8 mouse cellular contexts compared by ENCODE assay signal in the genomic region with DNA sequence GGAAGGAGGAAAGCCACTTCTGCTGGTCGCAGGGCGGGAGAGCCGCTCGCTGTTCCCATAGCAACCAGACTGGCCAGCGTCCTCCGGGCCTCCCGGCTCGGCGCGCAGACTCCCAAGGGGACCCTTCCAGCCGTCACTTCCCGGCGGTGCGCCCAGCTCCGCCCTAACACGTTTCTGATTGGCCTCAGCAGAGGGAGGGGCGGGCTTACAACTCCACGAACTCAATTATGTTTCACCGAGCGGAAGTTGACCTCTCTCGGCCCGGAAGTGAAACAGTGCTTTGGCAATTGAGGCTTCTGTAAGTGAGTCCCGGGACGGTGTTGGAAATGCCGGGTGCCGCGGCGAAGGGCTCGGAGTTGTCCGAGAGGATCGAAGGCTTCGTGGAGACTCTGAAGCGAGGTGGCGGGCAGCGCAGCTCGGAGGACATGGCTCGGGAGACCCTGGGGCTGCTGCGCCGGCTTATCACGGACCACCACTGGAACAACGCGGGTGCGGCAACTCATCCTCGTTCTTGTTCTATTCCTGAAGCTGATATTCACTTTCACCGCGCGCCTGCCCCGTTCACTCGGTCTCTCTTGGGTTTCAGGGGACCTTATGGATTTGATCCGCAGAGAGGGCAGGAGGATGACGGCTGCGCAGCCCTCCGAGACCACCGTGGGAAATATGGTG. TPM values are rescaled to one million over a fixed set of nuclear protein-coding genes. Genes with fewer than 3 reads are reported as not detected.
A peak's percentile ranks its signal among the peaks of the same experiment; 100 is the strongest.
DNase-seq lines count a peak whose midpoint lies in the region; ATAC-seq and TF ChIP-seq lines count a peak whose summit lies in the region.

A gene (plus strand): TSS at position 246 of the 669 bp plus-strand sequence.

- ATAC-seq in forebrain, embryonic 16.5 days: peak; percentile 100
- ATAC-seq in lung, embryonic 14.5 days (ENCODE audit: insufficient read depth): peak; percentile 100

- H3K27ac ChIP-seq in ES-E14 (ENCODE audit: insufficient read depth, low read depth, low read length, poor library complexity, severe bottlenecking): peak within 1 kb of the TSS; percentile 35; the same call in 1 of the 2 replicates
- peak within 1 kb of the TSS; percentile 72 for H3K27ac ChIP-seq in forebrain, embryonic 16.5 days (ENCODE audit: low read length)
- H3K27ac ChIP-seq in layer of hippocampus, adult 2 months: peak within 1 kb of the TSS; percentile 89
- H3K27ac ChIP-seq in lung, embryonic 14.5 days (ENCODE audit: low read depth): peak within 1 kb of the TSS; percentile 47; the same call in 1 of the 2 replicates
- peak within 1 kb of the TSS; percentile 74 for H3K27ac ChIP-seq in olfactory bulb, adult 2 months (ENCODE audit: insufficient read depth, low read depth, low read length)
- peak within 1 kb of the TSS; percentile 16; the same call in 1 of the 2 replicates for H3K27ac ChIP-seq in thymus, adult 2 months (ENCODE audit: control insufficient read depth, insufficient read depth, low read length)

- H3K36me3 ChIP-seq in ES-E14 (ENCODE audit: control insufficient read depth, insufficient read depth, low read length, poor library complexity, severe bottlenecking): peaks cover 22% of the 10 kb centered on the region
- peaks cover 12% of the 10 kb centered on the region; the same call in 1 of the 2 replicates for H3K36me3 ChIP-seq in forebrain, embryonic 16.5 days (ENCODE audit: control insufficient read depth, insufficient read depth)
- H3K36me3 ChIP-seq in lung, embryonic 14.5 days (ENCODE audit: insufficient read depth): peaks cover 37% of the 10 kb centered on the region
- peaks cover 17% of the 10 kb centered on the region for H3K36me3 ChIP-seq in thymus, adult 2 months (ENCODE audit: control insufficient read depth, insufficient read depth, low read length)

- H3K4me1 ChIP-seq in ES-E14 (ENCODE audit: control insufficient read depth in 2 of 2, insufficient read depth in 2 of 2, low read length in 2 of 2, poor library complexity in 1 of 2): no peaks in the 10 kb centered on the region
- H3K4me1 ChIP-seq in forebrain, embryonic 16.5 days (replicated peaks; ENCODE audit: control insufficient read depth, insufficient read depth, low read length): peaks cover 22% of the 10 kb centered on the region
- peaks cover 9% of the 10 kb centered on the region; the same call in 1 of the 2 replicates for H3K4me1 ChIP-seq in lung, embryonic 14.5 days (ENCODE audit: insufficient read depth)
- peaks cover 6% of the 10 kb centered on the region for H3K4me1 ChIP-seq in olfactory bulb, adult 2 months (ENCODE audit: control insufficient read depth, insufficient read depth, low read length)
- H3K4me1 ChIP-seq in thymus, adult 2 months (replicated peaks; ENCODE audit: control insufficient read depth, insufficient read depth, low read length): peaks cover 15% of the 10 kb centered on the region

- intact Hi-C loops in heart, postnatal 36 days (cut with DNase I): loop anchor here (2.0 kb wide), 2 partner anchors 49 to 59 kb away; no protein-coding TSS in a partner anchor

- H3K9ac ChIP-seq in ES-E14 (ENCODE audit: insufficient read depth, low read depth, low read length, poor library complexity, severe bottlenecking): peak within 1 kb of the TSS; percentile 80
- peak within 1 kb of the TSS; percentile 71 for H3K9ac ChIP-seq in forebrain, embryonic 16.5 days (replicated peaks; ENCODE audit: low read depth, low read length)
- peak within 1 kb of the TSS; percentile 55 for H3K9ac ChIP-seq in lung, embryonic 14.5 days

- peak within 1 kb of the TSS; percentile 85 to 96 for H3K4me3 ChIP-seq in ES-E14 (ENCODE audit: insufficient read depth in 1 of 2, low read depth in 1 of 2, low read length in 2 of 2, poor library complexity in 1 of 2, severe bottlenecking in 1 of 2)
- peak within 1 kb of the TSS; percentile 92 for H3K4me3 ChIP-seq in forebrain, embryonic 16.5 days (replicated peaks; ENCODE audit: low read length)
- peak within 1 kb of the TSS; percentile 82 for H3K4me3 ChIP-seq in layer of hippocampus, adult 2 months
- peak within 1 kb of the TSS; percentile 64 for H3K4me3 ChIP-seq in lung, embryonic 14.5 days (ENCODE audit: low read depth, low read length)
- peak within 1 kb of the TSS; percentile 94 for H3K4me3 ChIP-seq in olfactory bulb, adult 2 months (ENCODE audit: insufficient read depth, low read depth, low read length)
- H3K4me3 ChIP-seq in thymus, adult 2 months (ENCODE audit: control insufficient read depth, insufficient read depth, low read length): peak within 1 kb of the TSS; percentile 58

- in situ Hi-C loops in ES-E14 (cut with MboI; ENCODE audit: low sequenced_read_pairs in 2 of 2, unreplicated experiment in 2 of 2): no loop called here

- DNase-seq in ES-E14 (ENCODE audit: low read depth, low spot score): peak; percentile 95
- peak; percentile 98 for DNase-seq in cerebellum, adult 11-12 months
- peak; percentile 99 to 100 for DNase-seq in heart, postnatal 36 days
- peak; percentile 99 for DNase-seq in layer of hippocampus, adult 2 months (ENCODE audit: low spot score in 2 of 2)
- DNase-seq in lung, embryonic 14.5 days: peak; percentile 100
- peak; percentile 96 for DNase-seq in thymus, adult 2 months

- H3K27me3 ChIP-seq in forebrain, embryonic 16.5 days (replicated peaks; ENCODE audit: control insufficient read depth, insufficient read depth, low read length): no peaks in the 10 kb centered on the region
- H3K27me3 ChIP-seq in lung, embryonic 14.5 days (ENCODE audit: insufficient read depth, low read length): no peaks in the 10 kb centered on the region
- H3K27me3 ChIP-seq in thymus, adult 2 months (ENCODE audit: control insufficient read depth, insufficient read depth, low read length): no peaks in the 10 kb centered on the region

- H3K4me2 ChIP-seq in forebrain, embryonic 16.5 days (ENCODE audit: low read length): peak within 1 kb of the TSS; percentile 97
- H3K4me2 ChIP-seq in lung, embryonic 14.5 days: peak within 1 kb of the TSS; percentile 85

- whole genome bisulfite sequencing in forebrain, embryonic 16.5 days: under 1% methylated on average over 54 of the region's 54 CpGs
- under 1% methylated on average over 54 of the region's 54 CpGs for WGBS in lung, embryonic 14.5 days
- under 1% methylated on average over 54 of the region's 54 CpGs for WGBS in olfactory bulb, adult 2 months
- under 1% methylated on average over 54 of the region's 54 CpGs for WGBS in thymus, adult 2 months

- TF ChIP-seq CTCF in layer of hippocampus, adult 2 months (conservative IDR thresholded peaks at IDR 0.05): no peak
- no peak for TF ChIP-seq CTCF in lung, embryonic 14.5 days (IDR thresholded peaks at IDR 0.05; ENCODE audit: low read depth)
- TF ChIP-seq CTCF in olfactory bulb, adult 2 months (IDR thresholded peaks at IDR 0.05; ENCODE audit: insufficient read depth, low read depth, low read length): no peak
- TF ChIP-seq CTCF in thymus, adult 2 months (IDR thresholded peaks at IDR 0.05; ENCODE audit: borderline replicate concordance, control insufficient read depth, extremely low read depth, insufficient read depth, low read length, poor library complexity): 0 out of 2 replicates have a peak, but pooled peaks have one; percentile 3

- H3K9me3 ChIP-seq in ES-E14 (ENCODE audit: control insufficient read depth, insufficient read depth, low read depth, low read length): no peaks in the 10 kb centered on the region
- no peaks in the 10 kb centered on the region for H3K9me3 ChIP-seq in forebrain, embryonic 16.5 days (ENCODE audit: control insufficient read depth, low read length)
- no peaks in the 10 kb centered on the region for H3K9me3 ChIP-seq in lung, embryonic 14.5 days (ENCODE audit: low read depth, low read length)

- TF ChIP-seq POLR2A in olfactory bulb, adult 2 months (IDR thresholded peaks at IDR 0.05; ENCODE audit: insufficient read depth, low read depth, low read length): peak; percentile 85
- peak; percentile 86 for TF ChIP-seq POLR2A in thymus, adult 2 months (IDR thresholded peaks at IDR 0.05; ENCODE audit: control insufficient read depth, extremely low read depth, insufficient read depth, low read length, poor library complexity)

TF ChIP-seq in ES-E14, 5 proteins besides CTCF, POLR2A, EP300 and RAD21:
- TF ChIP-seq HCFC1 (IDR thresholded peaks at IDR 0.05; ENCODE audit: borderline replicate concordance, insufficient read depth, low read length) (peak; percentile 63), MAFK (IDR thresholded peaks at IDR 0.05; ENCODE audit: insufficient read depth, low read depth, low read length) (no peak), ZC3H11A (IDR thresholded peaks at IDR 0.05; ENCODE audit: borderline replicate concordance, low read depth, low read length) (no peak), CHD2 (IDR thresholded peaks at IDR 0.05; ENCODE audit: low read depth, low read length) (peak; percentile 25; the same call in 1 of the 2 replicates), ZNF384 (IDR thresholded peaks at IDR 0.05; ENCODE audit: low read depth, low read length) (no peak)
TF ChIP-seq in ES-E14: peak in this region for 2.

RNA-seq across cellular contexts. Expression of the gene that starts here (rescaled TPM):
- total RNA-seq in ES-E14 (2012; rRNA removed): 109 and 136 TPM in 2 replicates
- 76.9 and 86.3 TPM in 2 replicates for polyA plus RNA-seq in forebrain, embryonic 16.5 days (2015; fragmentation: Nextera tagmentation; extraction: Ambion mirVana)
- total RNA-seq in heart, postnatal 36 days (2021): 10 to 100 TPM; 42.7 to 47.7 TPM
- total RNA-seq in layer of hippocampus, adult 2 months (2021): 10 to 100 TPM; 63.5 to 65.3 TPM
- polyA plus RNA-seq in lung, embryonic 14.5 days (2014; fragmentation: Nextera tagmentation; extraction: Ambion mirVana): 91.4 and 99.9 TPM in 2 replicates
- polyA plus RNA-seq in olfactory bulb, adult 2 months (2012; ENCODE audit: insufficient read depth, insufficient read length, low replicate concordance, missing spikeins): not detected in 2 replicates
- 191 and 250 TPM in 2 replicates for polyA plus RNA-seq in thymus, adult 2 months (2012; rRNA removed)

Comparison
In these comparisons a context has a peak if more than half of its experiments do, and no peak if none do; other contexts are left out.
1. Peak in every context shown above with its lines: DNase-seq, ATAC-seq, H3K4me3 ChIP-seq and H3K27ac ChIP-seq.
2. H3K27ac ChIP-seq: peak in every context shown above with its lines; median percentile 89 in layer of hippocampus, adult 2 months; 74 in olfactory bulb, adult 2 months; 72 in forebrain, embryonic 16.5 days; 47 in lung, embryonic 14.5 days; 35 in ES-E14; 16 in thymus, adult 2 months.